Mouse (Mus musculus) liver, embryonic 14 days (tissue): ENCODE data around the gene Mettl7b. TPM values are rescaled to one million over a fixed set of nuclear protein-coding genes. Genes with fewer than 3 reads are reported as not detected.

Source experiments
- polyA plus RNA-seq: library from polyadenylated mRNA; depleted of rRNA; stranded (reverse); fragments of >200 nt; gene quantifications from 2 replicates; pipeline ENCODE4 v1.2.3, GENCODE M21; 2012; rRNA removed

Mettl7b gene
- polyA plus RNA-seq, result 0.02 TPM in 2 replicates

GRCm38 (mm10) chr10:128960590-128961584, at the start of gene Mettl7b:
Mettl7b (minus strand) TSS chr10:128960988.

GRCm38 (mm10) chr10:129010288-129010841, 49.6 kb upstream of the Mettl7b start, which contains the start of gene Olfr763:
Olfr763 (plus strand) TSS chr10:129010791.

GRCm38 (mm10) chr10:128989131-128989530, 28.3 kb upstream of the Mettl7b start, which contains the start of gene Olfr9:
Olfr9 (plus strand) TSS chr10:128989431.

GRCm38 (mm10) chr10:128933574-128933973, 27.2 kb downstream of the Mettl7b start, which contains the start of gene Itga7:
Itga7 (plus strand) TSS chr10:128933818.

GRCm38 (mm10) chr10:128923935-128924334, 36.9 kb downstream of the Mettl7b start, which contains the start of gene Bloc1s1:
Bloc1s1 (minus strand) TSS chr10:128924035.

GRCm38 (mm10) chr10:128922822-128923012, 38.1 kb downstream of the Mettl7b start, which contains the start of gene Rdh5:
Rdh5 (minus strand) TSS chr10:128922888.

Other genes with a start within 250 kb of the Mettl7b start
- 1.6 and 1.8 TPM in 2 replicates for gene Dgka, start 216.1 kb downstream of the Mettl7b start, polyA plus RNA-seq
- 18.7 and 21.6 TPM in 2 replicates for gene Pym1, start 213.1 kb downstream of the Mettl7b start, polyA plus RNA-seq
- 7.4 and 9.2 TPM in 2 replicates for gene Mmp19, start 170.1 kb downstream of the Mettl7b start, polyA plus RNA-seq
- gene Dnajc14, start 156.9 kb downstream of the Mettl7b start, polyA plus RNA-seq, result 5.6 and 7.6 TPM in 2 replicates
- 2.0 and 2.3 TPM in 2 replicates for gene Tmem198b, start 156.6 kb downstream of the Mettl7b start, polyA plus RNA-seq
- 77.4 and 83.9 TPM in 2 replicates for gene Sarnp, start 143.7 kb downstream of the Mettl7b start, polyA plus RNA-seq
- gene Ormdl2, start 139.3 kb downstream of the Mettl7b start, polyA plus RNA-seq, result 43.0 and 48.9 TPM in 2 replicates
- 0.41 and 0.44 TPM in 2 replicates for gene Gdf11, start 69.3 kb downstream of the Mettl7b start, polyA plus RNA-seq
- 31.3 TPM in 2 replicates for gene Cd63, start 60.0 kb downstream of the Mettl7b start, polyA plus RNA-seq
- gene Rdh5, start 38.1 kb downstream of the Mettl7b start, polyA plus RNA-seq, result 10.1 and 12.0 TPM in 2 replicates
- 91.9 and 94.0 TPM in 2 replicates for gene Bloc1s1, start 37.0 kb downstream of the Mettl7b start, polyA plus RNA-seq
- 0.12 and 0.69 TPM in 2 replicates for gene Itga7, start 27.2 kb downstream of the Mettl7b start, polyA plus RNA-seq
- not detected in 2 replicates for gene Olfr9, start 28.4 kb upstream of the Mettl7b start, polyA plus RNA-seq
- not detected in 2 replicates for gene Olfr763, start 49.8 kb upstream of the Mettl7b start, polyA plus RNA-seq
- not detected in 2 replicates for gene Olfr764-ps1, start 78.9 kb upstream of the Mettl7b start, polyA plus RNA-seq
- not detected in 2 replicates for gene Olfr765, start 89.0 kb upstream of the Mettl7b start, polyA plus RNA-seq
- not detected in 2 replicates for gene Olfr766-ps1, start 108.0 kb upstream of the Mettl7b start, polyA plus RNA-seq
- gene Olfr767, start 121.9 kb upstream of the Mettl7b start, polyA plus RNA-seq, result not detected in 2 replicates
- not detected in 2 replicates for gene Olfr768, start 138.4 kb upstream of the Mettl7b start, polyA plus RNA-seq
- gene Olfr769, start 156.9 kb upstream of the Mettl7b start, polyA plus RNA-seq, result not detected in 2 replicates
- not detected in 2 replicates for gene Olfr770, start 178.0 kb upstream of the Mettl7b start, polyA plus RNA-seq
- not detected in 2 replicates for gene Olfr771, start 203.8 kb upstream of the Mettl7b start, polyA plus RNA-seq
- gene Olfr772, start 216.9 kb upstream of the Mettl7b start, polyA plus RNA-seq, result not detected in 2 replicates
- not detected in 2 replicates for gene Olfr773, start 226.4 kb upstream of the Mettl7b start, polyA plus RNA-seq